Mouse (Mus musculus) heart, embryonic 15.5 days (tissue): ENCODE results near the gene Olfr628. TPM values are rescaled to one million over a fixed set of nuclear protein-coding genes. Genes with fewer than 3 reads are reported as not detected.

ENCODE experiments used
- ATAC-seq: fragments of 200-750 bp; cut with Nextera tagmentation; replicated peaks from 2 replicates; pipeline ENCODE4 v1.8.0; 2017; ENCODE audit warnings: low read depth, moderate TSS enrichment; ENCODE audit not compliant: insufficient number of reproducible peaks, insufficient read depth, low FRiP score
- H3K27ac ChIP-seq: fragments of 300-500 bp; sonication (generic); 2 replicates; pipeline ENCODE4 v1.5.1; 2015; ENCODE audit warnings: mild to moderate bottlenecking, inconsistent platforms
- H3K27me3 ChIP-seq: fragments of 300-500 bp; sonication (generic); 2 replicates; pipeline ENCODE4 v1.6.1; 2015; ENCODE audit warnings: inconsistent platforms
- H3K36me3 ChIP-seq: fragments of 300-500 bp; sonication (generic); 2 replicates; pipeline ENCODE4 v1.6.1; 2015; ENCODE audit warnings: mild to moderate bottlenecking, inconsistent platforms
- H3K4me1 ChIP-seq: fragments of 300-500 bp; sonication (generic); replicated peaks from 2 replicates; pipeline ENCODE4 v1.6.1; 2015; ENCODE audit warnings: inconsistent platforms
- H3K4me2 ChIP-seq: fragments of 300-500 bp; sonication (generic); 2 replicates; pipeline ENCODE4 v1.6.1; 2015; ENCODE audit warnings: inconsistent platforms, mild to moderate bottlenecking, moderate library complexity
- H3K4me3 ChIP-seq: fragments of 300-500 bp; sonication (generic); 2 replicates; pipeline ENCODE4 v1.5.1; 2015; ENCODE audit warnings: mild to moderate bottlenecking, inconsistent platforms
- H3K9ac ChIP-seq: fragments of 300-500 bp; sonication (generic); 2 replicates; pipeline ENCODE4 v1.6.1; 2015; ENCODE audit warnings: mild to moderate bottlenecking, inconsistent platforms
- H3K9me3 ChIP-seq: fragments of 300-500 bp; sonication (generic); replicated peaks from 2 replicates; pipeline ENCODE4 v1.6.1; 2016; ENCODE audit warnings: inconsistent platforms
- WGBS: fragments of 180-500 bp; shearing (Covaris S2); methylation state at CpG from one replicate; pipeline ENCODE4 v1.1.7; 2015; ENCODE audit warnings: mixed read lengths; 5-methylcytosine and 5-hydroxymethylcytosine counted together
- polyA plus RNA-seq: library from polyadenylated mRNA; unstranded; fragments of >200 nt; fragmentation: Nextera tagmentation; extraction: Ambion mirVana; gene quantifications from 2 replicates; pipeline ENCODE4 v1.2.1, GENCODE M21; 2015

Olfr628 gene
- polyA plus RNA-seq, 1 experiment from 2014 or later: not detected

DNA sequence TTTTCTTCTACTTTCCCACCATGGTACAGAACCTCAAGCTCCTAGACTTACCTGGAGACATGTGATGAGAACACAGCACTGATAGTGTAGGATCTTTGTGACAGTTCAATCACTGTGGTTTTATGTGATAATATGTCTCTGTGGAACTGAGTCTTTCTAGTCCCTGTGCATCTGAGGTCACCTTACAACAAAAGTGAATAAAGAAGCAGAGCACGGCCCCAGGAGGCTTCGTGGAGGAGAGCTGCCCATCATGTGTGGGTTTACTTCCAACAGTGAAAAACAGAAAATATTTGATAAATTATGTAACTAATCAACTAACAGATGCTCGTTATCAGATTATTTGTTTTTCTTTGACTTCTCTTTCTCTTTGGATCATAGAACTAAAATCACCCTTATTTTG, 49.4 kb downstream of the Olfr628 start, which contains the start of gene Olfr68:
Olfr68 (minus strand) TSS at position 101 of the 400 bp plus-strand sequence.
- Histone ChIP-seq H3K9ac (no peak within 1 kb of the TSS), H3K4me1 (no peaks in the 10 kb centered on the region), H3K36me3 (no peaks in the 10 kb centered on the region), H3K9me3 (no peaks in the 10 kb centered on the region), H3K4me2 (no peak within 1 kb of the TSS), H3K27me3 (no peaks in the 10 kb centered on the region), H3K4me3 (no peak within 1 kb of the TSS), H3K27ac (no peak within 1 kb of the TSS)
- no peak for ATAC-seq
- WGBS: 68% methylated on average over 3 of the region's 3 CpGs

Other genes with a start within 250 kb of the Olfr628 start
- 0.04 and 0.19 TPM in 2 replicates for gene Olfr609, start 232.3 kb upstream of the Olfr628 start, polyA plus RNA-seq
- gene Olfr610, start 218.3 kb upstream of the Olfr628 start, polyA plus RNA-seq: not detected in 2 replicates
- not detected in 2 replicates for gene Olfr611, start 209.5 kb upstream of the Olfr628 start, polyA plus RNA-seq
- gene Olfr612, start 187.7 kb upstream of the Olfr628 start, polyA plus RNA-seq: not detected in 2 replicates
- gene Olfr613, start 182.3 kb upstream of the Olfr628 start, polyA plus RNA-seq: not detected in 2 replicates
- gene Olfr615, start 174.3 kb upstream of the Olfr628 start, polyA plus RNA-seq: not detected in 2 replicates
- not detected in 2 replicates for gene Olfr616, start 161.2 kb upstream of the Olfr628 start, polyA plus RNA-seq
- gene Olfr617, start 157.3 kb upstream of the Olfr628 start, polyA plus RNA-seq: not detected in 2 replicates
- gene Olfr618, start 140.3 kb upstream of the Olfr628 start, polyA plus RNA-seq: not detected in 2 replicates
- gene Olfr619, start 129.8 kb upstream of the Olfr628 start, polyA plus RNA-seq: not detected in 2 replicates
- not detected in 2 replicates for gene Olfr620, start 117.8 kb upstream of the Olfr628 start, polyA plus RNA-seq
- gene Olfr622, start 87.7 kb upstream of the Olfr628 start, polyA plus RNA-seq: not detected in 2 replicates
- gene Olfr623, start 66.7 kb upstream of the Olfr628 start, polyA plus RNA-seq: not detected in 2 replicates
- gene Olfr624, start 59.2 kb upstream of the Olfr628 start, polyA plus RNA-seq: 0.03 TPM in 2 replicates
- gene Olfr625-ps1, start 47.7 kb upstream of the Olfr628 start, polyA plus RNA-seq: not detected in 2 replicates
- gene Olfr243, start 15.7 kb upstream of the Olfr628 start, polyA plus RNA-seq: not detected in 2 replicates
- not detected in 2 replicates for gene Olfr629, start 14.6 kb downstream of the Olfr628 start, polyA plus RNA-seq
- not detected in 2 replicates for gene Olfr630, start 27.0 kb downstream of the Olfr628 start, polyA plus RNA-seq
- not detected in 2 replicates for gene Olfr69, start 41.2 kb downstream of the Olfr628 start, polyA plus RNA-seq
- gene Olfr68, start 49.3 kb downstream of the Olfr628 start, polyA plus RNA-seq: not detected in 2 replicates
- not detected in 2 replicates for gene Olfr67, start 61.4 kb downstream of the Olfr628 start, polyA plus RNA-seq
- gene Hbb-bt, start 83.6 kb downstream of the Olfr628 start, polyA plus RNA-seq: 13,914 and 14,622 TPM in 2 replicates
- gene Hbb-bs, start 97.7 kb downstream of the Olfr628 start, polyA plus RNA-seq: 40,231 and 44,289 TPM in 2 replicates
- gene Hbb-bh2, start 110.1 kb downstream of the Olfr628 start, polyA plus RNA-seq: not detected in 2 replicates
- 7.6 and 12.8 TPM in 2 replicates for gene Hbb-bh1, start 112.8 kb downstream of the Olfr628 start, polyA plus RNA-seq
- gene Hbb-y, start 122.8 kb downstream of the Olfr628 start, polyA plus RNA-seq: 765 and 1,617 TPM in 2 replicates
- gene Olfr66, start 155.9 kb downstream of the Olfr628 start, polyA plus RNA-seq: not detected in 2 replicates
- not detected in 2 replicates for gene Olfr64, start 164.1 kb downstream of the Olfr628 start, polyA plus RNA-seq
- not detected in 2 replicates for gene Olfr65, start 173.1 kb downstream of the Olfr628 start, polyA plus RNA-seq
- not detected in 2 replicates for gene Olfr631, start 198.5 kb downstream of the Olfr628 start, polyA plus RNA-seq
- not detected in 2 replicates for gene Olfr632, start 204.0 kb downstream of the Olfr628 start, polyA plus RNA-seq
- not detected in 2 replicates for gene Olfr633, start 214.1 kb downstream of the Olfr628 start, polyA plus RNA-seq
- not detected in 2 replicates for gene Olfr635, start 240.8 kb downstream of the Olfr628 start, polyA plus RNA-seq